Mouse (Mus musculus) skeletal muscle tissue, adult 2 months (tissue): Measurements from ENCODE around the gene Zfp985.
"Not testable (repeated sequence)": the region's sequence is repeated elsewhere in the genome, so short reads cannot be mapped to it uniquely, and the experiment has no call there.

Experiments
- DNase-seq: peaks from one replicate; pipeline ENCODE4 v3.0.0-alpha.2; 2012; ENCODE audit warnings: low read depth, low spot score

The Zfp985 gene

DNA sequence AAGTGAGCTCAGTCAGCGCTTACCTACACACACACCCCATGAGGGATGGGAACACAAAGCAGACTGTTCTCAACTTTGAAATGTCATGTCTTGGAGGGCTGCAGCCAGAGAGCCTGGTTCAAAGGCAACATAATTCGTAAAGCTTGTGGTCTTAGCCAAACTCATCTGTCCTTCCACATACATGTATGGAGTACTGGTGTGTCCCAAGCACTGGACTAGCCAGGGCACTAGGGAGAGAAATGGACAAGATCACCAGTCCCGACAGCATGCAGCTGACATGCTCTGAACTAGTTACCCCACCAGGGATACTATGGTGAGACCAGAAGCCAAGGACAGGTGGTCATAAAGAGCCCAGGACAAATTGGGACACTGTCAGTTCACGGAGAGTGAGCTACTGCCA lies 50.7 kb downstream of the Zfp985 start:
- no peak for DNase-seq

DNA sequence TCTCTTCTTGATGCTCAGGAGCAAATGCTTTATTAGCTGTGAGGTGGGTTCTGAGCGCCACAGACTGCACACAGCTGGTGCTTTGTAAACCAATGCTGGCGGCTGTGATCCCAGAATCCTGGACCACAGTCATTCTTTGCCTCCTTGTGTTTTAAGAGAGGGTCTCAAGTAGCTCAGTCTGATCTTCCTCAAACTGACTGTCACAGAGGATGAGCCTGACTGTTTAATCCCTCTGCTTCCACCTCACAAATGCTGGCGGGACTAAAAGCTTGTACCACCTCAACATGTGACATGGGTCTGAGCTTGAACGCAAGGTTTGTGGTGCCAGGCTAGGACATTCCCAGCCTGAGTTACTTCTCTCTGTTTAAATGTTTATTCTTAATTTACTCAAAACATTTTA lies 52.4 kb downstream of the Zfp985 start:
- DNase-seq = no peak

DNA sequence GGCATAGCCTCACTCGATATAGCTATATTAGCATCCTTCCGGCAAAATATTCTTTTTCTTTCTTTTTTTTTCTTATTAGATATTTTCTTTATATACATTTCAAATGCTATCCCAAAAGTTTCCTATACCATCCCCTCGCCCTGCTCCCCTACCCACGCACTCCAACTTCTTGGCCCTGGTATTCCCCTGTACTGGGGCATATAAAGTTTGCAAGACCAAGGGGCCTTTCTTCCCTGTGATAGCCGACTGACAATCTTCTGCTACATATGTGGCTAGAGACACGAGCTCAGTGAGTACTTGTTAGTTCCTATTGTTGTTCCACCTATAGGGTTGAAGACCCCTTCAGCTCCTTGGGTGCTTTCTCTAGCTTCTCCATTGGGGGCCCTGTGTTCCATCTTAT lies 53.4 kb downstream of the Zfp985 start:
- DNase-seq = not testable (repeated sequence)

DNA sequence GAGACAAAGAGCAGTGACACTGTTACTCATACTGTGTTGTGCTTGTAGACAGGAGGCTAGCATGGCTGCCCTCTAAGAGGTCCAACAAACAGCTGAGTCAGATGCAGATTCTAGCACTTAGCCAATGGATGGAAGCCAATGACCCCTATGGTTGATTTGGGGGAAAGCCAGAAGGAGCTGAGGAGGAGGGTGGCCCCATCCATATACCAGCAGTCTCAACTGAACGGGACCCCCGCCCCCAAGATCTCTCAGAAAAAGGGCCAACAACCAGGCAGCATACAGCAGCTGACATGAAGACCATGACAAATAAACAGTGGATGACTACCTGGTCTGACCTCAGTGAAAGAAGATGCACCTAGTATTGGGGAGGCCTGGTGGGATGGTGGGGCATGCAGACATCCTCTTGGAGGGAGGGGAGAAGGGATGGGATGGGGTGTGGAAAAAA lies 80.8 kb downstream of the Zfp985 start:
- not testable (repeated sequence) for DNase-seq
